Mouse (Mus musculus) neural tube, embryonic 11.5 days (tissue): ENCODE data around the gene Txndc8. TPM values are rescaled to one million over a fixed set of nuclear protein-coding genes. Genes with fewer than 3 reads are reported as not detected.

Experiments used
- ATAC-seq: fragments of 200-750 bp; cut with Nextera tagmentation; 2 replicates; pipeline ENCODE4 v1.8.0; 2017; ENCODE audit warnings: moderate number of reproducible peaks, mild to moderate bottlenecking, moderate TSS enrichment, moderate library complexity; ENCODE audit not compliant: insufficient read depth, low FRiP score, low TSS enrichment
- DNase-seq: peaks from one replicate; pipeline ENCODE4 v3.0.0-alpha.2; 2015; ENCODE audit warnings: low spot score
- H3K27ac ChIP-seq: fragments of 300-500 bp; sonication (generic); 2 replicates; pipeline ENCODE4 v1.5.1; 2014; ENCODE audit warnings: low read depth, mild to moderate bottlenecking, low read length
- H3K27me3 ChIP-seq: fragments of 300-500 bp; sonication (generic); 2 replicates; pipeline ENCODE4 v1.6.1; 2014; ENCODE audit warnings: mild to moderate bottlenecking, low read length, mixed read lengths; ENCODE audit not compliant: control insufficient read depth, insufficient read depth
- H3K36me3 ChIP-seq: fragments of 300-500 bp; sonication (generic); 2 replicates; pipeline ENCODE4 v1.6.1; 2014; ENCODE audit warnings: mild to moderate bottlenecking, low read length, moderate library complexity, mixed read lengths; ENCODE audit not compliant: control insufficient read depth, insufficient read depth
- H3K4me1 ChIP-seq: fragments of 300-500 bp; sonication (generic); 2 replicates; pipeline ENCODE4 v1.6.1; 2014; ENCODE audit warnings: low read length, mixed read lengths; ENCODE audit not compliant: control insufficient read depth, insufficient read depth
- H3K4me2 ChIP-seq: fragments of 300-500 bp; sonication (generic); 2 replicates; pipeline ENCODE4 v1.6.1; 2014; ENCODE audit warnings: low read depth, mild to moderate bottlenecking, moderate library complexity
- H3K4me3 ChIP-seq: fragments of 300-500 bp; sonication (generic); 2 replicates; pipeline ENCODE4 v1.5.1; 2014; ENCODE audit warnings: low read depth, low read length
- H3K9ac ChIP-seq: fragments of 300-500 bp; sonication (generic); 2 replicates; pipeline ENCODE4 v1.6.1; 2014; ENCODE audit warnings: mild to moderate bottlenecking, low read length
- H3K9me3 ChIP-seq: fragments of 300-500 bp; sonication (generic); 2 replicates; pipeline ENCODE4 v1.6.1; 2016; ENCODE audit warnings: low read length; ENCODE audit not compliant: control insufficient read depth
- WGBS: fragments of 180-500 bp; shearing (Covaris S2); extraction: QIAGEN DNeasy Blood & Tissue Kit; methylation state at CpG from one replicate; pipeline ENCODE4 v1.1.7; 2014; 5-methylcytosine and 5-hydroxymethylcytosine counted together
- polyA plus RNA-seq: library from polyadenylated mRNA; unstranded; fragments of >200 nt; fragmentation: Nextera tagmentation; extraction: Ambion mirVana; gene quantifications from 2 replicates; pipeline ENCODE4 v1.2.1, GENCODE M21; 2014

The Txndc8 gene
- polyA plus RNA-seq, 1 experiment from 2014 or later, result not detected

GRCm38 (mm10) chr4:58034663-58035062 is 25.7 kb upstream of the Txndc8 start:
- ATAC-seq (no peak), DNase-seq (no peak)
- H3K4me1 ChIP-seq, result no peaks in the 10 kb centered on the region

GRCm38 (mm10) chr4:58032714-58033113 is 23.8 kb upstream of the Txndc8 start:
- Histone ChIP-seq H3K9me3 (no peaks in the 10 kb centered on the region), H3K4me1 (no peaks in the 10 kb centered on the region), H3K4me3 (no peak overlapping the region), H3K4me2 (no peak overlapping the region), H3K9ac (no peak overlapping the region), H3K27ac (no peak overlapping the region), H3K36me3 (no peaks in the 10 kb centered on the region), H3K27me3 (no peaks in the 10 kb centered on the region)
- WGBS, result 91% methylated on average over 1 of the region's 1 CpGs
- ATAC-seq (no peak), DNase-seq (no peak)

More at GRCm38 (mm10) chr4:58034663-58035062, 25.7 kb upstream of the Txndc8 start:
- no peak overlapping the region for H3K27ac ChIP-seq
- no peak overlapping the region for H3K9ac ChIP-seq
- no peaks in the 10 kb centered on the region for H3K36me3 ChIP-seq
- no peaks in the 10 kb centered on the region for H3K27me3 ChIP-seq
- no peak overlapping the region for H3K4me3 ChIP-seq
- no peak overlapping the region for H3K4me2 ChIP-seq
- WGBS, result 51% methylated on average over 13 of the region's 13 CpGs
- H3K9me3 ChIP-seq, result no peaks in the 10 kb centered on the region

GRCm38 (mm10) chr4:58003501-58003900 is 5.4 kb downstream of the Txndc8 start:
- H3K36me3 ChIP-seq, result no peaks in the 10 kb centered on the region
- H3K4me2 ChIP-seq, result no peak overlapping the region
- WGBS, result 59% methylated on average over 3 of the region's 3 CpGs
- H3K4me1 ChIP-seq, result no peaks in the 10 kb centered on the region
- H3K9me3 ChIP-seq, result no peaks in the 10 kb centered on the region
- no peak for ATAC-seq
- H3K4me3 ChIP-seq, result no peak overlapping the region
- no peak overlapping the region for H3K27ac ChIP-seq
- no peaks in the 10 kb centered on the region for H3K27me3 ChIP-seq
- no peak for DNase-seq
- H3K9ac ChIP-seq, result no peak overlapping the region

GRCm38 (mm10) chr4:57991425-57991824 is 17.5 kb downstream of the Txndc8 start:
- Histone ChIP-seq H3K27ac (no peak overlapping the region), H3K4me1 (no peaks in the 10 kb centered on the region), H3K36me3 (no peaks in the 10 kb centered on the region), H3K9me3 (no peaks in the 10 kb centered on the region), H3K4me2 (no peak overlapping the region), H3K27me3 (no peaks in the 10 kb centered on the region), H3K9ac (no peak overlapping the region), H3K4me3 (no peak overlapping the region)
- DNase-seq (no peak), ATAC-seq (no peak)
- WGBS, result 91% methylated on average over 1 of the region's 1 CpGs

- Histone ChIP-seq H3K9me3 (no peaks in the 10 kb centered on the region), H3K9ac (no peak overlapping the region), H3K36me3 (no peaks in the 10 kb centered on the region), H3K27ac (no peak overlapping the region), H3K27me3 (no peaks in the 10 kb centered on the region), H3K4me2 (no peak overlapping the region), H3K4me3 (no peak overlapping the region), H3K4me1 (no peaks in the 10 kb centered on the region)
- ATAC-seq (no peak), DNase-seq (no peak)
- WGBS, result 92% methylated on average over 6 of the region's 6 CpGs
Observed at GRCm38 (mm10) chr4:57974400-57975117, 34.4 kb downstream of the Txndc8 start.

GRCm38 (mm10) chr4:57973592-57974268 is 35.2 kb downstream of the Txndc8 start:
- no peaks in the 10 kb centered on the region for H3K36me3 ChIP-seq
- no peaks in the 10 kb centered on the region for H3K27me3 ChIP-seq
- H3K9ac ChIP-seq, result no peak overlapping the region
- no peak overlapping the region for H3K4me3 ChIP-seq
- H3K27ac ChIP-seq, result no peak overlapping the region
- ATAC-seq (no peak), DNase-seq (no peak)
- no peaks in the 10 kb centered on the region for H3K4me1 ChIP-seq
- WGBS, result 82% methylated on average over 6 of the region's 6 CpGs
- no peak overlapping the region for H3K4me2 ChIP-seq
- no peaks in the 10 kb centered on the region for H3K9me3 ChIP-seq

GRCm38 (mm10) chr4:57970285-57970684 is 38.6 kb downstream of the Txndc8 start:
- no peak overlapping the region for H3K9ac ChIP-seq
- no peaks in the 10 kb centered on the region for H3K36me3 ChIP-seq
- DNase-seq, result no peak
- H3K27me3 ChIP-seq, result no peaks in the 10 kb centered on the region
- no peak overlapping the region for H3K27ac ChIP-seq
- ATAC-seq, result no peak
- H3K4me1 ChIP-seq, result no peaks in the 10 kb centered on the region
- H3K4me3 ChIP-seq, result no peak overlapping the region
- no peak overlapping the region for H3K4me2 ChIP-seq
- H3K9me3 ChIP-seq, result no peaks in the 10 kb centered on the region

- WGBS, result 82% methylated on average over 3 of the region's 3 CpGs
- no peak overlapping the region for H3K4me2 ChIP-seq
Observed at GRCm38 (mm10) chr4:57967195-57967594, 41.7 kb downstream of the Txndc8 start.

GRCm38 (mm10) chr4:57965516-57965915 is 43.4 kb downstream of the Txndc8 start:
- 95% methylated on average over 4 of the region's 4 CpGs for WGBS
- Histone ChIP-seq H3K27ac (no peak overlapping the region), H3K36me3 (no peaks in the 10 kb centered on the region), H3K27me3 (no peaks in the 10 kb centered on the region), H3K4me2 (no peak overlapping the region), H3K9ac (no peak overlapping the region), H3K4me3 (no peak overlapping the region), H3K9me3 (no peaks in the 10 kb centered on the region), H3K4me1 (no peaks in the 10 kb centered on the region)
- DNase-seq, result no peak
- ATAC-seq, result no peak

More at GRCm38 (mm10) chr4:57967195-57967594, 41.7 kb downstream of the Txndc8 start:
- Histone ChIP-seq H3K36me3 (no peaks in the 10 kb centered on the region), H3K9me3 (no peaks in the 10 kb centered on the region), H3K27ac (no peak overlapping the region), H3K9ac (no peak overlapping the region), H3K27me3 (no peaks in the 10 kb centered on the region), H3K4me1 (no peaks in the 10 kb centered on the region), H3K4me3 (no peak overlapping the region)
- no peak for ATAC-seq
- DNase-seq, result no peak
